18 mouse cellular contexts compared by ENCODE assay signal in the genomic region with DNA sequence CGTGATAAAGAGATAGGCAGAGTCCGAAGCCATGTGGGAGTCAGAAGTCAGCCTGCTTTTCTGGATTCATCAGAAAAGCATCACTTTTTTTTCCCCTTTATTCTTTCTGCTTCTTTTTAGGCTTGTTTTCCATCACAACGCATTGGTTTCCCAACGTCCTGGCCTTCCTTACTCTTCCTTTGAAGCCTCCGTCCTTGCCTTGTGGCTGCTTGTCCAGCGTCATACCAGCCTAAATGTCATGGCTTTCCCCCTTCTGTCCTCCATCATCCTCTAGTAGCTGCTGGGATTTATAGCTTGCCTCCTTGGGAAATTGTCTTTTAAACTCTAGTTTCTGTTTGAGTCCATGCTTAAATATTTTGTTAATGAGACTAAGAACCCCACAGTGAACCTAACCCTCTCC.
"Had no signal": no experiment of that assay in that cellular context is flagged by ENCODE, and none has a peak within 500 bp of the region (broad histone marks: within the 10 kb centered on the region; RNA-seq: fewer than 3 reads in every experiment).

No protein-coding gene starts in this region.

- H3K27me3 ChIP-seq: liver, embryonic 13.5 days; neural tube, embryonic 13.5 days; stomach, embryonic 15.5 days had no signal

- DNase-seq: kidney, adult 9 months; kidney, postnatal 14 days; kidney, postnatal 4 days; layer of hippocampus, postnatal 36 days; liver, embryonic 13.5 days; lung, adult 2 months; lung, postnatal 14 days; lung, postnatal 4 days; retina, postnatal 1 day; right cerebral cortex, postnatal 25 days; spleen, adult 18-20 months; thymus, postnatal 25 days had no signal

- H3K4me3 ChIP-seq: left cerebral cortex, adult 2 months; liver, embryonic 13.5 days; midbrain, embryonic 13.5 days; myocyte; neural tube, embryonic 13.5 days; stomach, embryonic 15.5 days had no signal

- H3K27ac ChIP-seq: left cerebral cortex, adult 2 months; liver, embryonic 13.5 days; midbrain, embryonic 13.5 days; neural tube, embryonic 13.5 days; stomach, embryonic 15.5 days had no signal

- H3K9me3 ChIP-seq: liver, embryonic 13.5 days; midbrain, embryonic 13.5 days; neural tube, embryonic 13.5 days; stomach, embryonic 15.5 days had no signal

- H3K4me1 ChIP-seq: liver, embryonic 13.5 days had no signal

- H3K4me2 ChIP-seq: liver, embryonic 13.5 days; midbrain, embryonic 13.5 days; neural tube, embryonic 13.5 days; stomach, embryonic 15.5 days had no signal

- H3K36me3 ChIP-seq: liver, embryonic 13.5 days; midbrain, embryonic 13.5 days; neural tube, embryonic 13.5 days; stomach, embryonic 15.5 days had no signal

- ATAC-seq: midbrain, embryonic 13.5 days; midbrain, embryonic 16.5 days had no signal

- H3K9ac ChIP-seq: liver, embryonic 13.5 days; midbrain, embryonic 13.5 days; neural tube, embryonic 13.5 days; stomach, embryonic 15.5 days had no signal
